Mouse (Mus musculus) cortical plate, adult 2 months (tissue): ENCODE measurements around the gene Rab5if.

Experiments
- CTCF ChIP-seq: fragments of 200-500 bp; IDR thresholded peaks from 2 replicates; pipeline ENCODE4 v1.5.1; 2011; ENCODE audit warnings: mild to moderate bottlenecking, control low read depth, low read length; ENCODE audit not compliant: insufficient read depth; ENCODE audit errors: extremely low read depth
- POLR2A ChIP-seq: fragments of 200-500 bp; IDR thresholded peaks from 2 replicates; pipeline ENCODE4 v1.6.1; 2011; ENCODE audit warnings: mild to moderate bottlenecking, low read length, control low read depth; ENCODE audit not compliant: insufficient read depth; ENCODE audit errors: extremely low read depth

DNA sequence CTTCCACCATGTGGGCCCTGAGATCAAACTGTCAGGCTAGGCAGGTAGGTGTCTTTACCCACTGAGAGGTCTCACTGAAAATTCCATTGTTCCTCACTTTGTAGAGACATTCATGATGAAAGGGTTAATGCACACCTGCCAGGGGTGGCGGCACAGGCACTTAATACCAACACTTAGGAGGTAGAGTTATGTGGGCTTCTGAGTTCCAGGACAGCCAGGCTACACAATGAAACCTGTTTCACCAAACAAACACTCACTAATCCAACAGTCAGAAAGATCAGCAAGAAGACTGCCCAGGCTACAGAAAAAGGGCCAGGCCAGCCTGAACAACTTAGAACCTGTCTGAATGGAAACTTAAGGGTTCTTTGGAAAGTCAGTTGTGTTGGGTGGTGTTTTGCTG lies 46.8 kb upstream of the Rab5if start:
- no peak for TF ChIP-seq CTCF
- no peak for TF ChIP-seq POLR2A
